Mouse (Mus musculus) lung, postnatal 0 days (tissue): ENCODE data around the gene Fyn. TPM values are rescaled to one million over a fixed set of nuclear protein-coding genes. Genes with fewer than 3 reads are reported as not detected.

Experiments
- ATAC-seq: fragments of 200-750 bp; cut with Nextera tagmentation; 2 replicates; pipeline ENCODE4 v1.8.0; 2017; ENCODE audit warnings: moderate library complexity
- DNase-seq: peaks from one replicate; pipeline ENCODE4 v3.0.0-alpha.2; 2016; ENCODE audit warnings: low spot score
- H3K27ac ChIP-seq: fragments of 300-500 bp; sonication (generic); 2 replicates; pipeline ENCODE4 v1.5.1; 2014; ENCODE audit warnings: antibody characterized with exemption, mild to moderate bottlenecking, low read length, mixed read lengths
- H3K27me3 ChIP-seq: fragments of 300-500 bp; sonication (generic); replicated peaks from 2 replicates; pipeline ENCODE4 v1.6.1; 2014; ENCODE audit warnings: low read length, mixed read lengths; ENCODE audit not compliant: insufficient read depth
- H3K36me3 ChIP-seq: fragments of 300-500 bp; sonication (generic); 2 replicates; pipeline ENCODE4 v1.6.1; 2014; ENCODE audit warnings: low read length, mixed read lengths; ENCODE audit not compliant: insufficient read depth
- H3K4me1 ChIP-seq: fragments of 300-500 bp; sonication (generic); 2 replicates; pipeline ENCODE4 v1.6.1; 2014; ENCODE audit warnings: antibody characterized with exemption, low read depth, low read length, mixed read lengths; ENCODE audit not compliant: insufficient read depth
- H3K4me2 ChIP-seq: fragments of 300-500 bp; sonication (generic); replicated peaks from 2 replicates; pipeline ENCODE4 v1.6.1; 2014; ENCODE audit warnings: low read depth, mild to moderate bottlenecking, low read length, moderate library complexity, mixed read lengths
- H3K4me3 ChIP-seq: fragments of 300-500 bp; sonication (generic); 2 replicates; pipeline ENCODE4 v1.5.1; 2014; ENCODE audit warnings: low read depth, low read length
- H3K9ac ChIP-seq: fragments of 300-500 bp; sonication (generic); replicated peaks from 2 replicates; pipeline ENCODE4 v1.6.1; 2014; ENCODE audit warnings: low read depth, mild to moderate bottlenecking
- H3K9me3 ChIP-seq: fragments of 300-500 bp; sonication (generic); 2 replicates; pipeline ENCODE4 v1.6.1; 2016; ENCODE audit warnings: low read length, mixed read lengths
- CTCF ChIP-seq: IDR thresholded peaks from 2 replicates; pipeline ENCODE4 v1.5.1; 2016; ENCODE audit warnings: antibody characterized with exemption, mild to moderate bottlenecking
- EP300 ChIP-seq: IDR thresholded peaks from 2 replicates; pipeline ENCODE4 v1.6.1; 2016; ENCODE audit warnings: antibody characterized with exemption, mild to moderate bottlenecking, control low read depth
- WGBS: fragments of 180-500 bp; shearing (Covaris S2); extraction: QIAGEN DNeasy Blood & Tissue Kit; methylation state at CpG from one replicate; pipeline ENCODE4 v1.1.7; 2014; 5-methylcytosine and 5-hydroxymethylcytosine counted together
- polyA plus RNA-seq: library from polyadenylated mRNA; unstranded; fragments of >200 nt; fragmentation: Nextera tagmentation; extraction: Ambion mirVana; gene quantifications from 2 replicates; pipeline ENCODE4 v1.2.1, GENCODE M21; 2015

Gene Fyn
- polyA plus RNA-seq, 1 experiment from 2014 or later: 23.0 TPM

- no peak overlapping the region for H3K4me3 ChIP-seq
- peak overlapping the region; percentile 57; the same call in 1 of the 2 replicates for H3K27ac ChIP-seq
- 65% methylated on average over 5 of the region's 6 CpGs for WGBS
- no peaks in the 10 kb centered on the region for H3K9me3 ChIP-seq
- ATAC-seq (peak; percentile 85), DNase-seq (peak; percentile 71)
- no peak overlapping the region for H3K9ac ChIP-seq
- 0 out of 2 replicates have a peak overlapping the region, but pooled peaks have one; percentile 8 for H3K4me2 ChIP-seq
- no peaks in the 10 kb centered on the region for H3K27me3 ChIP-seq
- H3K36me3 ChIP-seq: no peaks in the 10 kb centered on the region
- H3K4me1 ChIP-seq: no peaks in the 10 kb centered on the region; the same call in 1 of the 2 replicates
- peak; percentile 58 for TF ChIP-seq EP300
- TF ChIP-seq CTCF: no peak
Measured at GRCm38 (mm10) chr10:39451065-39451464, 82.4 kb downstream of the Fyn start.

- Histone ChIP-seq H3K9me3 (no peaks in the 10 kb centered on the region), H3K4me3 (no peak overlapping the region), H3K27me3 (no peaks in the 10 kb centered on the region), H3K4me1 (no peaks in the 10 kb centered on the region; the same call in 1 of the 2 replicates), H3K36me3 (no peaks in the 10 kb centered on the region), H3K27ac (0 out of 2 replicates have a peak overlapping the region, but pooled peaks have one; percentile 27), H3K4me2 (no peak overlapping the region), H3K9ac (no peak overlapping the region)
- WGBS: 84% methylated on average over 8 of the region's 8 CpGs
- TF ChIP-seq EP300 (no peak), CTCF (no peak)
- DNase-seq (no peak), ATAC-seq (no peak)
Measured at GRCm38 (mm10) chr10:39451918-39452624, 83.4 kb downstream of the Fyn start.

- Histone ChIP-seq H3K4me3 (no peak overlapping the region), H3K4me1 (no peaks in the 10 kb centered on the region), H3K27me3 (no peaks in the 10 kb centered on the region), H3K9me3 (no peaks in the 10 kb centered on the region), H3K36me3 (no peaks in the 10 kb centered on the region), H3K9ac (no peak overlapping the region), H3K27ac (no peak overlapping the region), H3K4me2 (no peak overlapping the region)
- WGBS: 63% methylated on average over 4 of the region's 4 CpGs
- DNase-seq (no peak), ATAC-seq (no peak)
- TF ChIP-seq CTCF (no peak), EP300 (no peak)
Measured at GRCm38 (mm10) chr10:39455344-39455743, 86.7 kb downstream of the Fyn start.

- Histone ChIP-seq H3K27me3 (no peaks in the 10 kb centered on the region), H3K4me1 (no peaks in the 10 kb centered on the region), H3K36me3 (no peaks in the 10 kb centered on the region), H3K9ac (no peak overlapping the region), H3K4me3 (no peak overlapping the region), H3K27ac (no peak overlapping the region), H3K9me3 (no peaks in the 10 kb centered on the region), H3K4me2 (no peak overlapping the region)
- no peak for DNase-seq
- no peak for ATAC-seq
- TF ChIP-seq CTCF (no peak), EP300 (no peak)
- WGBS: 84% methylated on average over 15 of the region's 15 CpGs
Measured at GRCm38 (mm10) chr10:39455857-39456620, 87.4 kb downstream of the Fyn start.

GRCm38 (mm10) chr10:39456776-39457175, 88.1 kb downstream of the Fyn start:
- H3K4me1 ChIP-seq: no peaks in the 10 kb centered on the region
- 87% methylated on average over 6 of the region's 6 CpGs for WGBS
- ATAC-seq: no peak
- no peak overlapping the region for H3K4me2 ChIP-seq
- H3K9ac ChIP-seq: no peak overlapping the region
- H3K27me3 ChIP-seq: no peaks in the 10 kb centered on the region
- DNase-seq: no peak
- H3K27ac ChIP-seq: no peak overlapping the region
- TF ChIP-seq EP300 (no peak), CTCF (no peak)
- H3K4me3 ChIP-seq: no peak overlapping the region
- no peaks in the 10 kb centered on the region for H3K9me3 ChIP-seq
- no peaks in the 10 kb centered on the region for H3K36me3 ChIP-seq

- Histone ChIP-seq H3K27me3 (no peaks in the 10 kb centered on the region), H3K27ac (no peak overlapping the region), H3K4me3 (no peak overlapping the region), H3K4me2 (no peak overlapping the region), H3K36me3 (no peaks in the 10 kb centered on the region), H3K9ac (no peak overlapping the region), H3K9me3 (no peaks in the 10 kb centered on the region), H3K4me1 (no peaks in the 10 kb centered on the region)
- ATAC-seq (no peak), DNase-seq (no peak)
- TF ChIP-seq EP300 (no peak), CTCF (no peak)
- 90% methylated on average over 11 of the region's 11 CpGs for WGBS
Measured at GRCm38 (mm10) chr10:39457281-39457680, 88.6 kb downstream of the Fyn start.
